Mouse (Mus musculus): ENCODE results near the gene Rps27. TPM values are rescaled to one million over a fixed set of nuclear protein-coding genes. Genes with fewer than 3 reads are reported as not detected.
"Not testable (repeated sequence)": the region's sequence is repeated elsewhere in the genome, so short reads cannot be mapped to it uniquely, and the experiment has no call there.

The Rps27 gene
- 479 and 574 TPM in 2 replicates for polyA plus RNA-seq (2015; fragmentation: Nextera tagmentation; extraction: Ambion mirVana)

GRCm38 (mm10) chr3:90213377-90213866 is at the start of gene Rps27, which contains the start of gene Rab13:
TSS of gene Rps27 (minus strand) at chr3:90213651.
TSS of gene Rab13 (plus strand) at chr3:90213695.
- Histone ChIP-seq H3K9ac (peak within 1 kb of the TSS; percentile 72), H3K9me3 (replicated peaks) (no peaks in the 10 kb centered on the region), H3K27ac (replicated peaks) (peak within 1 kb of the TSS; percentile 89), H3K27me3 (no peaks in the 10 kb centered on the region; the same call in 1 of the 2 replicates), H3K4me1 (replicated peaks) (peaks cover 33% of the 10 kb centered on the region), H3K4me2 (peak within 1 kb of the TSS; percentile 87), H3K4me3 (replicated peaks) (peak within 1 kb of the TSS; percentile 70), H3K36me3 (replicated peaks) (peaks cover 42% of the 10 kb centered on the region)
- WGBS (ENCODE audit: insufficient replicate concordance), result under 1% methylated on average over 42 of the region's 42 CpGs
- ATAC-seq (ENCODE audit: insufficient read depth), result peak; percentile 93

GRCm38 (mm10) chr3:90258521-90258920 is 45.1 kb upstream of the Rps27 start:
- peaks cover 58% of the 10 kb centered on the region for H3K36me3 ChIP-seq (replicated peaks)
- no peak overlapping the region for H3K4me2 ChIP-seq
- WGBS (ENCODE audit: insufficient replicate concordance), result 66% methylated on average over 4 of the region's 4 CpGs
- no peak overlapping the region for H3K9ac ChIP-seq
- no peaks in the 10 kb centered on the region for H3K27me3 ChIP-seq
- no peak for ATAC-seq (ENCODE audit: insufficient read depth)
- H3K9me3 ChIP-seq (replicated peaks), result no peaks in the 10 kb centered on the region
- H3K27ac ChIP-seq (replicated peaks), result no peak overlapping the region
- H3K4me3 ChIP-seq (replicated peaks), result no peak overlapping the region
- H3K4me1 ChIP-seq (replicated peaks), result peaks cover 26% of the 10 kb centered on the region

GRCm38 (mm10) chr3:90256731-90257530 is 43.5 kb upstream of the Rps27 start:
- Histone ChIP-seq H3K27me3 (no peaks in the 10 kb centered on the region), H3K4me1 (replicated peaks) (peaks cover 26% of the 10 kb centered on the region), H3K27ac (replicated peaks) (no peak overlapping the region), H3K4me3 (replicated peaks) (no peak overlapping the region), H3K9ac (no peak overlapping the region), H3K36me3 (replicated peaks) (peaks cover 42% of the 10 kb centered on the region), H3K4me2 (no peak overlapping the region), H3K9me3 (replicated peaks) (no peaks in the 10 kb centered on the region)
- no peak for ATAC-seq (ENCODE audit: insufficient read depth)
- 85% methylated on average over 19 of the region's 19 CpGs for WGBS (ENCODE audit: insufficient replicate concordance)

- Histone ChIP-seq H3K27ac (replicated peaks) (no peak overlapping the region), H3K4me3 (replicated peaks) (no peak overlapping the region), H3K36me3 (replicated peaks) (peaks cover 41% of the 10 kb centered on the region), H3K9ac (no peak overlapping the region), H3K4me2 (peak overlapping the region; percentile 86; the same call in 1 of the 2 replicates), H3K9me3 (replicated peaks) (no peaks in the 10 kb centered on the region), H3K27me3 (no peaks in the 10 kb centered on the region), H3K4me1 (replicated peaks) (peaks cover 27% of the 10 kb centered on the region)
- no peak for ATAC-seq (ENCODE audit: insufficient read depth)
- WGBS (ENCODE audit: insufficient replicate concordance), result 85% methylated on average over 14 of the region's 14 CpGs
Measured at GRCm38 (mm10) chr3:90255784-90256353, 42.4 kb upstream of the Rps27 start.

- Histone ChIP-seq H3K9me3 (replicated peaks) (no peaks in the 10 kb centered on the region), H3K27me3 (no peaks in the 10 kb centered on the region), H3K27ac (replicated peaks) (peak overlapping the region; percentile 86), H3K4me3 (replicated peaks) (peak overlapping the region; percentile 87), H3K4me2 (peak overlapping the region; percentile 86), H3K36me3 (replicated peaks) (peaks cover 40% of the 10 kb centered on the region), H3K4me1 (replicated peaks) (peaks cover 29% of the 10 kb centered on the region), H3K9ac (peak overlapping the region; percentile 82)
- no peak for ATAC-seq (ENCODE audit: insufficient read depth)
- 24% methylated on average over 2 of the region's 2 CpGs for WGBS (ENCODE audit: insufficient replicate concordance)
Measured at GRCm38 (mm10) chr3:90255194-90255565, 41.7 kb upstream of the Rps27 start.

GRCm38 (mm10) chr3:90254419-90255193 is 41.2 kb upstream of the Rps27 start:
- Histone ChIP-seq H3K27me3 (no peaks in the 10 kb centered on the region), H3K4me2 (peak overlapping the region; percentile 86), H3K9me3 (replicated peaks) (no peaks in the 10 kb centered on the region), H3K27ac (replicated peaks) (peak overlapping the region; percentile 86), H3K4me3 (replicated peaks) (peak overlapping the region; percentile 87), H3K4me1 (replicated peaks) (peaks cover 29% of the 10 kb centered on the region), H3K36me3 (replicated peaks) (peaks cover 34% of the 10 kb centered on the region), H3K9ac (peak overlapping the region; percentile 82)
- ATAC-seq (ENCODE audit: insufficient read depth), result peak; percentile 70
- under 1% methylated on average over 41 of the region's 41 CpGs for WGBS (ENCODE audit: insufficient replicate concordance)

- no peaks in the 10 kb centered on the region for H3K27me3 ChIP-seq
- ATAC-seq (ENCODE audit: insufficient read depth), result peak; percentile 99
- H3K4me3 ChIP-seq (replicated peaks), result peak within 1 kb of the TSS; percentile 87
- peak within 1 kb of the TSS; percentile 86 for H3K27ac ChIP-seq (replicated peaks)
- no peaks in the 10 kb centered on the region for H3K9me3 ChIP-seq (replicated peaks)
- peaks cover 27% of the 10 kb centered on the region for H3K36me3 ChIP-seq (replicated peaks)
- WGBS (ENCODE audit: insufficient replicate concordance), result 2% methylated on average over 40 of the region's 40 CpGs
- H3K9ac ChIP-seq, result peak within 1 kb of the TSS; percentile 82
- H3K4me2 ChIP-seq, result peak within 1 kb of the TSS; percentile 86
- H3K4me1 ChIP-seq (replicated peaks), result peaks cover 33% of the 10 kb centered on the region
Measured at GRCm38 (mm10) chr3:90253653-90254418, 40.4 kb upstream of the Rps27 start, which contains the start of gene Crtc2. TSS of gene Crtc2 (plus strand) at chr3:90254163.

- H3K4me2 ChIP-seq; H3K27ac ChIP-seq (replicated peaks); H3K4me3 ChIP-seq (replicated peaks); ATAC-seq (ENCODE audit: insufficient read depth); H3K9me3 ChIP-seq (replicated peaks); H3K27me3 ChIP-seq; H3K9ac ChIP-seq: not testable (repeated sequence)
- WGBS (ENCODE audit: insufficient replicate concordance), result 57% methylated on average over 1 of the region's 1 CpGs
- Histone ChIP-seq H3K4me1 (replicated peaks) (peaks cover 37% of the 10 kb centered on the region), H3K36me3 (replicated peaks) (peaks cover 25% of the 10 kb centered on the region)
Measured at GRCm38 (mm10) chr3:90253174-90253573, 39.7 kb upstream of the Rps27 start.

- not testable (repeated sequence) for H3K4me2 ChIP-seq; H3K9me3 ChIP-seq (replicated peaks); H3K9ac ChIP-seq; H3K27ac ChIP-seq (replicated peaks); H3K27me3 ChIP-seq; ATAC-seq (ENCODE audit: insufficient read depth); H3K4me3 ChIP-seq (replicated peaks)
- peaks cover 24% of the 10 kb centered on the region for H3K36me3 ChIP-seq (replicated peaks)
- H3K4me1 ChIP-seq (replicated peaks), result peaks cover 42% of the 10 kb centered on the region
- WGBS (ENCODE audit: insufficient replicate concordance), result 84% methylated on average over 2 of the region's 2 CpGs
Measured at GRCm38 (mm10) chr3:90252659-90253058, 39.2 kb upstream of the Rps27 start.

- H3K4me3 ChIP-seq (replicated peaks); ATAC-seq (ENCODE audit: insufficient read depth); H3K9ac ChIP-seq; H3K4me2 ChIP-seq; H3K27ac ChIP-seq (replicated peaks); H3K27me3 ChIP-seq; H3K9me3 ChIP-seq (replicated peaks): not testable (repeated sequence)
- Histone ChIP-seq H3K36me3 (replicated peaks) (peaks cover 15% of the 10 kb centered on the region), H3K4me1 (replicated peaks) (peaks cover 42% of the 10 kb centered on the region)
- 78% methylated on average over 10 of the region's 12 CpGs for WGBS (ENCODE audit: insufficient replicate concordance)
Measured at GRCm38 (mm10) chr3:90251731-90252226, 38.3 kb upstream of the Rps27 start.

Data from liver, embryonic 15.5 days (tissue).